Mouse (Mus musculus) E14TG2a.4 (cell line): ENCODE results near the gene Tcl1b1.
"Not testable (repeated sequence)": the region's sequence is repeated elsewhere in the genome, so short reads cannot be mapped to it uniquely, and the experiment has no call there.

ENCODE experiments used
- H3K27me3 ChIP-seq: 2 replicates; pipeline ENCODE4 v1.6.1; 2014; ENCODE audit warnings: low read length, control low read depth; ENCODE audit not compliant: insufficient read depth
- H3K36me3 ChIP-seq: 2 replicates; pipeline ENCODE4 v1.6.1; 2014; ENCODE audit warnings: low read length, control low read depth; ENCODE audit not compliant: insufficient read depth
- H3K4me1 ChIP-seq: replicated peaks from 2 replicates; pipeline ENCODE4 v1.6.1; 2014; ENCODE audit warnings: low read depth, low read length, control low read depth
- H3K4me3 ChIP-seq: replicated peaks from 2 replicates; pipeline ENCODE4 v1.5.1; 2014; ENCODE audit warnings: mild to moderate bottlenecking, low read length
- H3K9me3 ChIP-seq: 2 replicates; pipeline ENCODE4 v1.6.1; 2014; ENCODE audit warnings: low read length, control low read depth
- CTCF ChIP-seq: conservative IDR thresholded peaks from 2 replicates; pipeline ENCODE4 v1.5.1; 2014; ENCODE audit warnings: low read length
- NANOG ChIP-seq: IDR thresholded peaks from 2 replicates; pipeline ENCODE4 v1.6.1; 2014; ENCODE audit warnings: borderline replicate concordance, low read length, mixed read lengths
- POU5F1 ChIP-seq: IDR thresholded peaks from 2 replicates; pipeline ENCODE4 v1.6.1; 2014; ENCODE audit warnings: low read length, borderline replicate concordance

The Tcl1b1 gene

GRCm38 (mm10) chr12:105188980-105189379 lies 29.5 kb downstream of the Tcl1b1 start:
- H3K4me3 ChIP-seq, H3K27me3 ChIP-seq, H3K4me1 ChIP-seq, H3K36me3 ChIP-seq: not testable (repeated sequence)
- H3K9me3 ChIP-seq = peaks cover 10% of the 10 kb centered on the region
- TF ChIP-seq CTCF = peak; percentile 57

- not testable (repeated sequence) for H3K27me3 ChIP-seq, H3K4me1 ChIP-seq, H3K4me3 ChIP-seq, H3K36me3 ChIP-seq
- H3K9me3 ChIP-seq = peaks cover 10% of the 10 kb centered on the region
Observed at GRCm38 (mm10) chr12:105190743-105191142, 31.3 kb downstream of the Tcl1b1 start, which contains the start of gene Tcl1b3. Tcl1b3 (plus strand) TSS chr12:105191043.

- H3K36me3 ChIP-seq, H3K9me3 ChIP-seq, H3K4me3 ChIP-seq, H3K27me3 ChIP-seq, H3K4me1 ChIP-seq: not testable (repeated sequence)
Observed at GRCm38 (mm10) chr12:105199684-105200497, 40.4 kb downstream of the Tcl1b1 start.

- H3K4me3 ChIP-seq, H3K9me3 ChIP-seq, H3K27me3 ChIP-seq, H3K36me3 ChIP-seq, H3K4me1 ChIP-seq: not testable (repeated sequence)
Observed at GRCm38 (mm10) chr12:105201657-105202056, 42.2 kb downstream of the Tcl1b1 start, which contains the start of gene Tcl1b4. Tcl1b4 (plus strand) TSS chr12:105201957.

GRCm38 (mm10) chr12:105207071-105207470 lies 47.6 kb downstream of the Tcl1b1 start:
- TF ChIP-seq POU5F1 (no peak), NANOG (no peak), CTCF (no peak)
- H3K9me3 ChIP-seq = no peaks in the 10 kb centered on the region

GRCm38 (mm10) chr12:105208441-105208840 lies 49.0 kb downstream of the Tcl1b1 start:
- TF ChIP-seq NANOG (no peak), CTCF (no peak), POU5F1 (no peak)
- H3K9me3 ChIP-seq = no peaks in the 10 kb centered on the region
- H3K4me3 ChIP-seq = no peak overlapping the region
- H3K27me3 ChIP-seq = no peaks in the 10 kb centered on the region
- H3K36me3 ChIP-seq = no peaks in the 10 kb centered on the region
- H3K4me1 ChIP-seq = 0 out of 2 replicates have a peak, but pooled peaks cover 5% of the 10 kb centered on the region

More at GRCm38 (mm10) chr12:105207071-105207470, 47.6 kb downstream of the Tcl1b1 start:
- Histone ChIP-seq H3K36me3 (no peaks in the 10 kb centered on the region), H3K4me1 (0 out of 2 replicates have a peak, but pooled peaks cover 3% of the 10 kb centered on the region), H3K4me3 (no peak overlapping the region), H3K27me3 (no peaks in the 10 kb centered on the region)

- H3K4me3 ChIP-seq = no peak overlapping the region
- no peak for TF ChIP-seq NANOG
- no peak for TF ChIP-seq CTCF
- no peak for TF ChIP-seq POU5F1
- no peaks in the 10 kb centered on the region for H3K9me3 ChIP-seq
- no peaks in the 10 kb centered on the region for H3K36me3 ChIP-seq
- no peaks in the 10 kb centered on the region for H3K27me3 ChIP-seq
- 0 out of 2 replicates have a peak, but pooled peaks cover 5% of the 10 kb centered on the region for H3K4me1 ChIP-seq
Observed at GRCm38 (mm10) chr12:105209231-105209630, 49.7 kb downstream of the Tcl1b1 start.
